Mouse (Mus musculus): Measurements from ENCODE around the gene Fezf2.

Gene Fezf2

GRCm38 (mm10) chr14:12348089-12348488 is at the start of gene Fezf2:
Gene Fezf2 (minus strand): TSS chr14:12348189.
- no peak for DNase-seq (ENCODE audit: low spot score in 2 of 2)

GRCm38 (mm10) chr14:12397561-12397960 is 49.6 kb upstream of the Fezf2 start:
- no peak for DNase-seq (ENCODE audit: low spot score in 2 of 2)

DNA sequence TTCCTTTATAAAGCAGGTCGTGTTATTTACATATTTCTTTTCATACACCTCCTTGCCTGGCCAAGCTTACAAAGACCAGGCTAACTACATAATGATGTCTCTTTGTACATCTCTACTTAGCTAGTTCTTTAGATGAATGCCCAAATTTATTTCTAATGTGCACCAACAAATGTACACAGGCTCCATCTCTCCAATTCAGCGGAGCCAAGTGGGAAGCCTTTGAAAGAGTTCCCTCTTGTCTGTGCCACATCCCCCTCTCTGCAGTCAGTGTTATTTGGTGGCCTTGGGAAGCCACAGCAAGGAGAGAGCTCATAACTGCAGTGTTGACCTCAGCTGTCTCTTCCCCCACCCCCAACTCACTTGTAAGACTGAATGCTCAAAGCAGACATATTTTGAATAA is 46.3 kb upstream of the Fezf2 start:
- no peak for DNase-seq (ENCODE audit: low spot score in 2 of 2)

GRCm38 (mm10) chr14:12393271-12393861 is 45.4 kb upstream of the Fezf2 start:
- DNase-seq (ENCODE audit: low spot score in 2 of 2), result peak in 1 of 2 experiments; percentile 21

GRCm38 (mm10) chr14:12391167-12391566 is 43.2 kb upstream of the Fezf2 start:
- DNase-seq (ENCODE audit: low spot score in 2 of 2), result no peak

- no peak for DNase-seq (ENCODE audit: low spot score in 2 of 2)
These were observed 40.9 kb upstream of the Fezf2 start for GRCm38 (mm10) chr14:12388806-12389436.

- DNase-seq (ENCODE audit: low spot score in 2 of 2), result no peak
These were observed 40.3 kb upstream of the Fezf2 start for GRCm38 (mm10) chr14:12388192-12388795.

DNA sequence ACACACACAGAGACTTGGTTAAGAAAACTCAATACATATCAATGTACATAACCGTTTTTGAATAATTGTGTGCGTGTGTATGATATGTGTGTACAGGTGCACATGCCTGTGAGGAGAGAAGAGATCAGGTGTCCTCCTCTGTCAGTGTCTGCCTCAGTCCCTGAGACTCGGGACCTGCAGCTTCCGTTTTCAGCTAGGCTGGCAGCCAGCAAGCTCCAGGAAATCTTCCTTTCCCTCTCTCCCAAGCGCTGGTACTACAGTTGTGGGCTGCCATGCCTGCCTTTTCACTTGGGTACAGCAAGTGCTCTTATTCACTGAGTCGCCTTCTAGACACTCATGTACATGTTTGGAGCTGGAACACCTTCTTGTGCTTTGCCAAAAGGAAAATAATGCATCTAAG is 39.2 kb upstream of the Fezf2 start:
- no peak for DNase-seq (ENCODE audit: low spot score in 2 of 2)

GRCm38 (mm10) chr14:12377883-12378282 is 29.9 kb upstream of the Fezf2 start:
- no peak for DNase-seq (ENCODE audit: low spot score in 2 of 2)

DNA sequence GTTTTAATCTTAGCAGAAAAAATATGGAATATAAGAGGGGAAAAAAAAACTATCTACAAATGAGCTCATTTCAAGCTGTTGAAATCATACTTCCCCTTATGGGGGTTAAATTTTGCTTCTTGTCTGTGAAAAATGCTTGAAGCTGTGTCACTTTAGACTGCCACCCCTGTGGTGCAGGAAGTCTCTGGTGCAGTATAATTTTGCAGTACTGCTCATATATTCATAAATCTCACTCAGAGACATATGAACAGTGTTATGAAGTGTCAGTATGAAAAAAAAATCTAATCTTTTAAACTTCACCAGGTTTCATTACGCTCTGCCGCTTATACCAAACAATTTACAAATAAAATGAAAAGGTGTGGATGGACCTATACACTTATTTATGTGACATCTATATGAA is 29.3 kb upstream of the Fezf2 start:
- DNase-seq (ENCODE audit: low spot score in 2 of 2), result no peak

GRCm38 (mm10) chr14:12375451-12375850 is 27.5 kb upstream of the Fezf2 start:
- DNase-seq (ENCODE audit: low spot score in 2 of 2), result no peak

GRCm38 (mm10) chr14:12350271-12350916 is 2.4 kb upstream of the Fezf2 start:
- DNase-seq (ENCODE audit: low spot score in 2 of 2), result no peak

GRCm38 (mm10) chr14:12349334-12350090 is 1.5 kb upstream of the Fezf2 start:
- no peak for DNase-seq (ENCODE audit: low spot score in 2 of 2)

- DNase-seq (ENCODE audit: low spot score in 2 of 2), result no peak
These were observed 956 bp downstream of the Fezf2 start for GRCm38 (mm10) chr14:12346865-12347600.

DNA sequence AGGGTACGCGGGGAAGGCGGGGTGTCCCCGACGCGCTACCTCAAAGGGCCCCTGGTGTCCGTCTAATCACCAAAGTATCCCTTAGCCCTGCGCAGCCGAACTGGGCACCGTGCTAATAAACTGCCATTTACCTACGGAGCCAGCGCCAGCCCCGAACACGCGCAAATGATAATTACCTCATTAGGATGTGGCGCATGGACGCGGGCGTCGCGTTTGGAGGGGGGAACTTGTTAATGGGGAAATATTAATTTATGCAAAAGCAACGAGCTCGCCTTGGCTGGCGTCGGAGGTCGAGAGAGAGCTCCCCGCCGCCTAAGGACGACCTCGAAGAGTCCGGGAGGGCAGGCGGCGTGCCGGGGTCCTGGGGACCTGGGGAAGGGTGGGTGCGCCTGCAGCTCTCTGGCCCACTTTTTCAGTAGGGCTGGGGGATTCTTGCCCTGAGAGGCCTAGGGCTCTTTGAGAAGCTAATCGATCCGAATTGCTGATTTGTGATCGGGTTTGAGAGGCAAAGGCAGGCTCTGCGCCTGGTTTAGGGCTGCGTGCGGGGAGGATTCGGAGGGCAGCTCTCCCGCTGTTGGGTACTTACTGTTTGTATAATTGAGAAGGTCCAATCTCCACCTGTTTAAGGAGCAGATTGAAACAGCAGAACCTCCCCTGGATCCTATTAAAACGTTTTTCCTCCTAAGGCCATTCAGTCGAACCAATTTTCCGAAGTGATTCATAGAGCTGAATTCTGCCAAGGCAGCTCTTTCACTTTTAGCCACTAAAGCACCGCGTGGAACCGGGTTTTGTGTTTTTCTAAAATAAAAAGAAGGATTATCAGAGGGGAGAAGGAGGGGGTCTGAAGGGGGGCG is 1.8 kb downstream of the Fezf2 start:
- DNase-seq (ENCODE audit: low spot score in 2 of 2), result no peak

GRCm38 (mm10) chr14:12345241-12345921 is 2.6 kb downstream of the Fezf2 start:
- no peak for DNase-seq (ENCODE audit: low spot score in 2 of 2)

DNA sequence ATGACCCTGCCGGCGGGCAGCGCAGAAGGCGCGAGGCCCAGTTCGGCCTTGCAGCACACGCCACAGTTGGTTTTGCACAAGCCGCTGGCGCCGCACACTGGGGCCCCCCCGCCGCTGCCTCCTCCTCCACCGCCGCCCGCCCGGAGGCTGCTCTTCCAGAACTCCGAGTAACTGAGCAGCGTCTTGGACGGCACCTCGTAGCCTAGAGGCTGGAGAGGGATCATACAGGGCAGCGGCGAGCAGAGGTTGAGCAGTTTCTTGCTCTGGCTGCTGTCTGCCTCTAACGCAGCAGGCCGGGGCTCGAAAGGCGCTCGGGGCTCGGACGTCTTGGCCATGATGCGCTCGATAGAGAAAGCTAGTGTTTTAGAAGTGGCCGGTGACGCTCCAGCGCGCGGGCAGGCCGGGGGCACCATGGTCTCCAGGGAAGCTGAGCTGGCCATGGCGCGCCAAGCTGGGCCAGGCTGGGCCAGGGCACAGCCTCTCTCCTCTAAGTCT is 3.2 kb downstream of the Fezf2 start:
- no peak for DNase-seq (ENCODE audit: low spot score in 2 of 2)

DNA sequence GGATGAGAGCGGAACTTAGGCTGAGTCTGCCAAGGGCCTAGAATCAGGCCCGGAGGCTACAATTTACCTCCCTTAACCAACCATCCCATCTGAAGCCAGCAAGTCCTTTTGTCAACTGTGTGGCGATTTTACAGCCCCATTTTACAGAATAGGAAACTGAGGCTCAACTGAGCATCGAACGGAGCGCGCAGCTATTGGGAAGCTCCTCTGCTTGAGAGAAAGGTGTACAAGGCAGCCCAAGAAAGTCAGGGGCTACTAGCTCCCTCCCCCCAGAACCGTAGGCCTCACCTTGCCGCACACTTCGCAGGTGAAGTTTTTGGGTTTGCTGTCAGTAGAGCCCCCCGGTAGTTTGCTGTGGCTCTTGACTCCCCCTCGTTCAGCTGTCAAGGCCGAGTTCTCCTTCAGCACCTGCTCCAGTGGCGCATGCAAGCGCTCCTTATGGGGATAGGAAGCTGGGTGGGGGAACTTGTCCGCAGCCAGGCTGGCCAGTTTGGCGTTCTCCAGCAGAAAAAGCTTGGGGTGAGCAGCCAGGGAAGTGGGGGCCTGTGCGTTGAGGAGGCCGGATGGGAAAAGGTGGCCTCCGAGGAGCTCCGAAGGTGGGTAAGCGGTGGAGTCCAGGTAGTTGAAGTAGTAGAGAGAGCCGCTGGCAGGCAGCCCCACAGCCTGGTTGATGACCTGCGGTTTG is 3.8 kb downstream of the Fezf2 start:
- DNase-seq (ENCODE audit: low spot score in 2 of 2), result no peak

DNA sequence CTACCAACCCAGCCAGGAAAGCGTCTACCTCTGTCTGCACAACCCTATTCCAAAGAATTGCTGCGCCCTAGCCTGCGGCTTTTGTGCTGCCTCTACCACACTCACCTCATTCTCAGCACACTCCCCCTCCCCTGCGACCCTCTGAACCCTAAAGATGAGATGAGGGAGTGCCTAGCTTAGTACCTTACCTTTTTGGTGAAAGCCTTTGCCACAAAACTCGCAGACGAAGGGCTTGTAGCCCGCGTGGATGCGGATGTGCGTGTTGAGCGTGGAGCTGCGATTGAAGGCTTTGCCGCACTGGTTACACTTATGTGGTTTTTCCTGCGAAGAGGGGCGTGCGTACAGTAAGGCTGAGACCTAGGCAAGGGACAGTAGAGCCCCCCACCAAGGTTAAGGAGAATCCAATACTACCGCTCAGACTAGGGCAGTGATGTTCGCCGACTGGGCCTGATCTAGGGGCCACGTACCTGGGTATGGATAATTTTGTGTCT is 4.5 kb downstream of the Fezf2 start:
- no peak for DNase-seq (ENCODE audit: low spot score in 2 of 2)
